Mouse (Mus musculus): ENCODE measurements around the gene Magea8.
"Not testable (repeated sequence)": the region's sequence is repeated elsewhere in the genome, so short reads cannot be mapped to it uniquely, and the experiment has no call there.

Gene Magea8

DNA sequence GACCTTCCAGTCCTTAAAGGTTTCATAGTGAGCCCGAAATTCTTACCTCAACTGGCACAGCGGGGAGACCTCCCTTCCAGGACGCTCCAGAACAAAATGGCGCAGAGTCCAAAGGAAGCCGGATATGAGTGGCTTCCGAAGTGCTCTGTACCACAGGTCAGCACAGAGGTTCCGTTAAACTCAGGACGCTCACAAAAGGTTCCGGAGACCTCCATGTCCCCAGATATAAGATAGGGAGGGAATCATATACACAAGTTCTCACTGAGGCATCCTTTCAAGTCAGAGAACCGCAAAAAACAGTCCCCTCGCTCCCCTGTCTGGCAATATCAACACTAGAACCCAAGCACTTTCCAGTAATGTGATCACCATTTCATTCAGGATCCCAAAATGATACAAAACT, at the start of gene Magea8:
Magea8 (minus strand) TSS at position 101 of the 400 bp plus-strand sequence.
- in situ Hi-C loops (cut with MboI, MseI): loop anchor here (5.0 kb wide), 1 partner anchor 67 kb away; the partner anchor contains the start of gene Magea5

- in situ Hi-C loops (cut with MboI, MseI): not testable (repeated sequence)
Measured at GRCm38 (mm10) chrX:154949405-154949804, 46.2 kb downstream of the Magea8 start, which contains the start of gene Magea3. Gene Magea3, minus strand, starts transcription at chrX:154949505.

GRCm38 (mm10) chrX:154935887-154936286, 59.8 kb downstream of the Magea8 start, which contains the start of gene Magea6:
Gene Magea6, minus strand, starts transcription at chrX:154935987.
- in situ Hi-C loops (cut with MboI, MseI): not testable (repeated sequence)
